Mouse (Mus musculus) adrenal gland, postnatal 4 days (tissue): ENCODE measurements around the gene Abtb2. TPM values are rescaled to one million over a fixed set of nuclear protein-coding genes. Genes with fewer than 3 reads are reported as not detected.

Source experiments
- DNase-seq, 2 experiments: peaks; one replicate each; pipeline ENCODE4 v3.0.0; 2021 to 2022; ENCODE audit warnings: low spot score in 2 of 2, mixed read lengths in 2 of 2
- total RNA-seq, 2 experiments: library from RNA; stranded (reverse); gene quantifications; 2 replicates each; pipeline ENCODE4 v1.2.3; 2021

Abtb2 gene
- total RNA-seq, 2 experiments from 2014 or later, result 17.3 to 17.5 TPM

- DNase-seq, result no peak
Observed at GRCm38 (mm10) chr2:103684431-103684830, 118.3 kb downstream of the Abtb2 start.

GRCm38 (mm10) chr2:103684926-103685577, 118.9 kb downstream of the Abtb2 start:
- DNase-seq, result no peak

- DNase-seq, result no peak
Observed at GRCm38 (mm10) chr2:103685581-103685980, 119.5 kb downstream of the Abtb2 start.

- DNase-seq, result no peak
Observed at GRCm38 (mm10) chr2:103687143-103687542, 121.0 kb downstream of the Abtb2 start.

- no peak for DNase-seq
Observed at GRCm38 (mm10) chr2:103687888-103688287, 121.8 kb downstream of the Abtb2 start.

GRCm38 (mm10) chr2:103690425-103690824, 124.3 kb downstream of the Abtb2 start:
- no peak for DNase-seq

- no peak for DNase-seq
Observed at GRCm38 (mm10) chr2:103690828-103691227, 124.7 kb downstream of the Abtb2 start.

GRCm38 (mm10) chr2:103691278-103691677, 125.2 kb downstream of the Abtb2 start:
- no peak for DNase-seq

GRCm38 (mm10) chr2:103692810-103693209, 126.7 kb downstream of the Abtb2 start:
- no peak for DNase-seq

GRCm38 (mm10) chr2:103694777-103695563, 128.9 kb downstream of the Abtb2 start:
- DNase-seq, result no peak

GRCm38 (mm10) chr2:103696177-103696576, 130.1 kb downstream of the Abtb2 start:
- no peak for DNase-seq

GRCm38 (mm10) chr2:103700514-103700913, 134.4 kb downstream of the Abtb2 start:
- DNase-seq, result no peak

GRCm38 (mm10) chr2:103703336-103703735, 137.2 kb downstream of the Abtb2 start:
- DNase-seq, result no peak

GRCm38 (mm10) chr2:103703865-103704264, 137.8 kb downstream of the Abtb2 start:
- DNase-seq, result no peak

GRCm38 (mm10) chr2:103705826-103706225, 139.7 kb downstream of the Abtb2 start:
- no peak for DNase-seq

- peak; percentile 43 to 55 for DNase-seq
Observed at GRCm38 (mm10) chr2:103706226-103706625, 140.1 kb downstream of the Abtb2 start.

GRCm38 (mm10) chr2:103707056-103707776, 141.1 kb downstream of the Abtb2 start:
- DNase-seq, result no peak

GRCm38 (mm10) chr2:103710849-103711248, 144.7 kb downstream of the Abtb2 start:
- no peak for DNase-seq

- DNase-seq, result no peak
Observed at GRCm38 (mm10) chr2:103713831-103714230, 147.7 kb downstream of the Abtb2 start.

GRCm38 (mm10) chr2:103714412-103714811, 148.3 kb downstream of the Abtb2 start:
- DNase-seq, result no peak

GRCm38 (mm10) chr2:103718594-103719291, 152.6 kb downstream of the Abtb2 start:
- DNase-seq, result peak in 1 of 2 experiments; percentile 33
